Comparison of ENCODE assay signal across 9 mouse cellular contexts in the genomic region with DNA sequence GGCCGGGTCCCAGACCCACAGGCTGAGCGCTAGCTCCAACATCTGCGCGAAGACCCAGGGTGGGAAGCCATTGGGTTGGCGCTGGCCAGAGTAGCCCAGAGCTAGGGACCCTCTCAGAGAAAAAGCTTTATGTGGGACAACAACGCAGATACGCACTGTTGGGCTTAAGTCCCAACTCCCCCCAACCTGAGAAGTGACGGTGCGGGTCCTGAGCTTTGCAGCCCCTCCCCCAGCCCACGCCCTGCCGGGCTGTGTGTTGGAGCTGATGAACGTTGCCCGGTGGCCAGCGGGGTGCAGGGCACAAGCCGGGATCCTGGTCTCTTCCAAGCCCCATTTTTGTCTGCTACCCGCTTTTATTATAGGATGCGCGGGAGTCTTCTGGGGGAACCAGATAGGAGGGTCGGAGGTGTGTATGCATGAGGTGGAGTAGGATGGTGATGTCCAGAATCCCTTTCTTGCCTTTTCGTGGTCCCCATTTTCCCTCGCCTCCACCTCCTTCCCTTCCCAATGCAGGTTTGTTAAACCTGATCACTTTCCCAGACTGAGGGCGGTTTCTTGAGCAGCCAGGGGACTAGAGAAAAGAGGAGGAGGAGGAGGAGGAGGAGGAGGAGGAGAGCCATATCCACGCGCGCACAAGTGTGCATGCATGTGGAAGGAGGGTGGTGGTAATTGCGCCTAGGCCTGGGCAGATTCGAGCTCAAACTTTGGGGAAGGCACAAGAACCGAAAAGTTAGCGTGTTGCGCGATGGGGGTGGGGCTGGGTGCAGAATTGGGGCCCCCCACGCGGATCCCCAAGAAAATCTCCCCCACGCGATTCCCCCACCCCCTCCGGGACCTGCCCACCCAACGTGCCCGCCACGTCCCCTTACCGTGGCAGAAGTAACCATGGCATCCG. TPM values are rescaled to one million over a fixed set of nuclear protein-coding genes. Genes with fewer than 3 reads are reported as not detected.
A peak's percentile ranks its signal among the peaks of the same experiment; 100 is the strongest.
DNase-seq lines count a peak whose midpoint lies in the region; ATAC-seq and TF ChIP-seq lines count a peak whose summit lies in the region.
"Had no signal": no experiment of that assay in that cellular context is flagged by ENCODE, and none has a peak within 500 bp of the region (broad histone marks: within the 10 kb centered on the region; RNA-seq: fewer than 3 reads in every experiment).

No protein-coding gene starts in this region.

- H3K9me3 ChIP-seq in heart, embryonic 11.5 days (replicated peaks; ENCODE audit: control insufficient read depth, low read length) = no peaks in the 10 kb centered on the region
- H3K9me3 ChIP-seq in hindbrain, embryonic 12.5 days (replicated peaks) = no peaks in the 10 kb centered on the region
- no peaks in the 10 kb centered on the region for H3K9me3 ChIP-seq in liver, postnatal 0 days (ENCODE audit: low read length)

- H3K27me3 ChIP-seq in heart, embryonic 11.5 days (ENCODE audit: control insufficient read depth, insufficient read depth, low read length) = peaks cover 15% of the 10 kb centered on the region
- peaks cover 70% of the 10 kb centered on the region for H3K27me3 ChIP-seq in hindbrain, embryonic 12.5 days
- H3K27me3 ChIP-seq in liver, postnatal 0 days (ENCODE audit: insufficient read depth, low read length) = peaks cover 56% of the 10 kb centered on the region

- under 1% methylated on average over 41 of the region's 41 CpGs for WGBS in heart, embryonic 11.5 days (ENCODE audit: insufficient replicate concordance)
- under 1% methylated on average over 40 of the region's 41 CpGs for WGBS in hindbrain, embryonic 12.5 days
- 2% methylated on average over 37 of the region's 41 CpGs for WGBS in liver, postnatal 0 days (ENCODE audit: insufficient replicate concordance)

- ATAC-seq in heart, embryonic 11.5 days (replicated peaks; ENCODE audit: insufficient number of reproducible peaks, low FRiP score, low TSS enrichment) = no peak; the same call in 1 of the 2 replicates
- ATAC-seq in hindbrain, embryonic 12.5 days (ENCODE audit: low FRiP score) = peak; percentile 27; the same call in 1 of the 2 replicates
- no peak for ATAC-seq in liver, postnatal 0 days

- peak overlapping the region; percentile 69 for H3K9ac ChIP-seq in heart, embryonic 11.5 days (ENCODE audit: low read depth, low read length)
- H3K9ac ChIP-seq in hindbrain, embryonic 12.5 days = peak overlapping the region; percentile 50
- no peak overlapping the region for H3K9ac ChIP-seq in liver, postnatal 0 days (replicated peaks)

- TF ChIP-seq EP300 in liver, postnatal 0 days (IDR thresholded peaks at IDR 0.05; ENCODE audit: low read depth) = no peak

- H3K4me1 ChIP-seq in heart, embryonic 11.5 days (ENCODE audit: control insufficient read depth, insufficient read depth, low read length) = peaks cover 28% of the 10 kb centered on the region
- peaks cover 49% of the 10 kb centered on the region for H3K4me1 ChIP-seq in hindbrain, embryonic 12.5 days
- no peaks in the 10 kb centered on the region for H3K4me1 ChIP-seq in liver, postnatal 0 days (ENCODE audit: insufficient read depth)

- TF ChIP-seq CTCF in liver, postnatal 0 days (IDR thresholded peaks at IDR 0.05; ENCODE audit: low read depth) = no peak

- H3K36me3 ChIP-seq in heart, embryonic 11.5 days (ENCODE audit: control insufficient read depth, insufficient read depth, low read length) = no peaks in the 10 kb centered on the region
- no peaks in the 10 kb centered on the region for H3K36me3 ChIP-seq in hindbrain, embryonic 12.5 days
- no peaks in the 10 kb centered on the region for H3K36me3 ChIP-seq in liver, postnatal 0 days (replicated peaks; ENCODE audit: insufficient read depth, low read length)

- peak overlapping the region; percentile 83 for H3K4me2 ChIP-seq in heart, embryonic 11.5 days
- H3K4me2 ChIP-seq in hindbrain, embryonic 12.5 days (replicated peaks) = peak overlapping the region; percentile 74
- peak overlapping the region; percentile 35; the same call in 1 of the 2 replicates for H3K4me2 ChIP-seq in liver, postnatal 0 days (ENCODE audit: low read depth, low read length)

- peak overlapping the region; percentile 54 for H3K4me3 ChIP-seq in heart, embryonic 11.5 days (ENCODE audit: low read depth, low read length)
- peak overlapping the region; percentile 41 for H3K4me3 ChIP-seq in hindbrain, embryonic 12.5 days
- H3K4me3 ChIP-seq in liver, postnatal 0 days (ENCODE audit: low read depth, low read length) = peak overlapping the region; percentile 17; the same call in 1 of the 2 replicates

- DNase-seq in heart, adult 8-10 months (ENCODE audit: low spot score) = no peak
- DNase-seq in embryo, embryonic 10.5 days (ENCODE audit: low spot score) = peak; percentile 49
- DNase-seq in liver, postnatal 0 days = no peak
- no peak for DNase-seq in right cerebral cortex, adult 18-20 months
- DNase-seq in layer of hippocampus, postnatal 36 days = no peak
- DNase-seq in spleen, adult 12 weeks (ENCODE audit: low spot score) = no peak

- no peak overlapping the region for H3K27ac ChIP-seq in heart, embryonic 11.5 days (ENCODE audit: low read depth, low read length)
- 0 out of 2 replicates have a peak overlapping the region, but pooled peaks have one; percentile 17 for H3K27ac ChIP-seq in hindbrain, embryonic 12.5 days
- no peak overlapping the region for H3K27ac ChIP-seq in liver, postnatal 0 days (ENCODE audit: low read depth)

RNA-seq across cellular contexts. Expression of gene Ntf3, which starts 2.6 kb away (rescaled TPM):
- 8.6 and 8.8 TPM in 2 replicates for polyA plus RNA-seq in heart, embryonic 11.5 days (2014; fragmentation: Nextera tagmentation; extraction: Ambion mirVana)
- 1 to 10 TPM; 2.2 to 5.3 (median 3.9) TPM for total RNA-seq in heart, adult 8-10 months (2022)
- 4.3 and 4.7 TPM in 2 replicates for polyA plus RNA-seq in hindbrain, embryonic 12.5 days (2016; fragmentation: Nextera tagmentation; extraction: Ambion mirVana)
- polyA plus RNA-seq in liver, postnatal 0 days (2015; fragmentation: Nextera tagmentation; extraction: Ambion mirVana) = 0.33 and 0.49 TPM in 2 replicates
- 10 to 100 TPM; 11.3 to 12.9 TPM for total RNA-seq in layer of hippocampus, postnatal 36 days (2021)
- total RNA-seq: CH12.LX had no signal
